Mouse (Mus musculus): ENCODE data around the gene Nexn.
"Not testable (repeated sequence)": the region's sequence is repeated elsewhere in the genome, so short reads cannot be mapped to it uniquely, and the experiment has no call there.

The Nexn gene

DNA sequence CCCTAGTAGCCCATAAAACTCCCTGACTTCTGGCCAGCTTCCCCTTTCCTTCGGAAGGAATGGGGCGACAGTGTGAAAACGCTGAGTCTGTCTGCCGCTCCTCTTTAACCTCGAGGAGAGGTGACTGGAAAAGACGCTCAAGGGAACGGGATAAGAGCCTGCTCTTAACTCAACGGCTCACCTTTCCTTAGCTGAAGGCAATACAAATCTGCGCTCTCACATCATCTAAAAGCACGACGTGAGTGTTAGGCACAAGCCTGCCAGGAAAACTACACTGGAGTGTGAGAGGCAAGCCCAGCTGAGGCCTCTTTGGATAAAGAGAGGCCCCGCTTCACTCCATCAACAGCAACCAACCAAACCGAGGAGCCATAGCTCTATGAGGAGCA lies at the start of gene Nexn:
Gene Nexn (minus strand): TSS at position 315 of the 386 bp plus-strand sequence.
- DNase-seq (ENCODE audit: low spot score): no peak

DNA sequence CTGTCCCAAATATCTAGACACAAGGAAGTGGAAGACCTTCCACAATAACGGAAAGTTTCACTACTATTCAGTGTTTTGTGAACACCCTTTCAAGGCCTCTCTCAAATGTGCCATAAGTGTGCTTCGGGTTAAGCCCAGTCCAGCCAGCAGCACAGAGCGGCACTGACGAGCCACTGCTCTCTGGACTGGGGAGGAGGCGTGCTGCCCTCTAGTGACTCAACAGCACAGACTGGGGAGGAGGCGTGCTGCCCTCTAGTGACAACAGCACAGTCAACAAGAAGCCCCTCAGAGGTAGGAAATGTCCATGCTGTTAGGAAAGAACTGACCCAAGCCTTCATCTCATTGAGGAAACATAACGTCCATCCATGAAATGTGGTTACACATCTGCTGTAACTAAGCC lies 49.5 kb upstream of the Nexn start:
- DNase-seq (ENCODE audit: low spot score): peak; percentile 84

GRCm38 (mm10) chr3:152314666-152315065 lies 48.5 kb upstream of the Nexn start:
- DNase-seq (ENCODE audit: low spot score): not testable (repeated sequence)

GRCm38 (mm10) chr3:152309250-152309645 lies 43.1 kb upstream of the Nexn start:
- no peak for DNase-seq (ENCODE audit: low spot score)

DNA sequence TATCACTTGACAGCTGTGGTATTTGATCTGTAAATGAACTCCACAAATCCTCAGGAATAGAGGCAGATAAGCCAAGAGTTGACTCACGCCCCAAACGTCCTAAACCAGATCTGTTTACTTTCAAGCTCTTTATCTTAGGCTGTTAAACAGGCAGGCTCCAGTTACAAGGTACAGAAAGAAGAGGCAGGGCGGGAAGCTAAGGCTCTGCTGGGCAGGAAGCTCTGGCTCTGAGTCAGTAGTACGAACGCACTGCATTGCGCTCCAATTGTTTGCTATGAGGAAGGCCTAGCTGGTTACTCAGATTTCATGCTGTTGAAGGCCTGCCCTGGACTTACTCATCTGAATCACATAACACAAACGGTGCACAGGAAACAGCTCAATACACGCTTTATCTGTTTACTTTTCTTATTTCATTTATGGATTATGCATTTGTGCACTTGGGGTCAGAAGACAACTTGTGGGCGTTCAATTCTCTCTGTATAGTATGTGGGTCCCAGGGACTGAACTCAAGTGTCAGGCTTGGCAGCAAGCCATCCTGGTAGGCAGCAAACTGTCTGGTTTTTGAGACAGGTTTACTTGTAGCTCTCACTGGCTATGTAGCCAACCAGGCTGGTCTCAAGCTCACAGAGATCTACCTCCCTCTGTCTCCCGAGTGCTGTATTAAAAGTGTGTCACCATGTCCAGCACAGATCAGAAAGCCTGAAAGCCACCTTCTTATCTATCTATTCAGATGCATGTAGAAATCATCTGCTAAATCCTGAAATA lies 42.5 kb upstream of the Nexn start:
- peak; percentile 22 for DNase-seq (ENCODE audit: low spot score)

DNA sequence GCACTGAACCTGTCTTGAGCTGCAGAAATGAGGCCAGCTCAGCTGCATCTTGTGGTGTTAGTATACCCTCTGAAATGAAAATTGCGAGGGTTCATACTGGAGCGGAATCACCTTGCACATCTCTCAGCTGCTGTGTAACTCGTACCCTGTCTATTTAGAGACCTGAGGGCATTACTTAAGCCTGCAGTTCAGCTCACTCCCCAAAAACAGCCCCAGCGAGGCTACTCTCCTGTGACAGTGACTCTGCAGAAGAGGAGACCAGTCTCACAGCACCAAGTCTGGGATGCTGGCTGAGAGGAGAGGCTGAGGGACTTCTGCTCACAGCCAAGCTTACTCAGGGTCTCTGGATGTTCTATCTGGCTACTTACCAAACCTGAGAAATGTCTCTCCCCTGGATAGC lies 39.8 kb upstream of the Nexn start:
- no peak for DNase-seq (ENCODE audit: low spot score)

GRCm38 (mm10) chr3:152305080-152305479 lies 38.9 kb upstream of the Nexn start:
- peak; percentile 8 for DNase-seq (ENCODE audit: low spot score)

GRCm38 (mm10) chr3:152304093-152304815 lies 38.1 kb upstream of the Nexn start:
- peak; percentile 7 for DNase-seq (ENCODE audit: low spot score)

DNA sequence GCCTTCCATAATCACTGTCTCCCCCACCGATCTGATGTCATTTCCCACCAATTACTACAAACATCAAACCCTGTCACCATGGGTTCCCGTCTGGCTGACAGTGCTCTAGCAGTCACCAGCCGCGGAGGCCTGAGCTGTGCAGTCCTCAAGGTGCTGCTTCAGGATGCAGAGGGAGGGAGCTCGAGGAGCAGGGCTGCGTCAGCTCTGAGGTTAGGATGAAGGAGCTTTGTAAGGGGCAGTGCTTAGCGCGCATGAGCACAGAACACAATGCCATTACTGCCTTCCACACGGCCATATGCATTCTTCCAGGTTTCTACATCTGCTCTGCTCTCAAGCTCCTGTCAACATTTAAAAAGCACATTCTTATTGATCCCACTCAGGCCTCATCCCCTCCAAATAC lies 36.8 kb upstream of the Nexn start:
- no peak for DNase-seq (ENCODE audit: low spot score)

DNA sequence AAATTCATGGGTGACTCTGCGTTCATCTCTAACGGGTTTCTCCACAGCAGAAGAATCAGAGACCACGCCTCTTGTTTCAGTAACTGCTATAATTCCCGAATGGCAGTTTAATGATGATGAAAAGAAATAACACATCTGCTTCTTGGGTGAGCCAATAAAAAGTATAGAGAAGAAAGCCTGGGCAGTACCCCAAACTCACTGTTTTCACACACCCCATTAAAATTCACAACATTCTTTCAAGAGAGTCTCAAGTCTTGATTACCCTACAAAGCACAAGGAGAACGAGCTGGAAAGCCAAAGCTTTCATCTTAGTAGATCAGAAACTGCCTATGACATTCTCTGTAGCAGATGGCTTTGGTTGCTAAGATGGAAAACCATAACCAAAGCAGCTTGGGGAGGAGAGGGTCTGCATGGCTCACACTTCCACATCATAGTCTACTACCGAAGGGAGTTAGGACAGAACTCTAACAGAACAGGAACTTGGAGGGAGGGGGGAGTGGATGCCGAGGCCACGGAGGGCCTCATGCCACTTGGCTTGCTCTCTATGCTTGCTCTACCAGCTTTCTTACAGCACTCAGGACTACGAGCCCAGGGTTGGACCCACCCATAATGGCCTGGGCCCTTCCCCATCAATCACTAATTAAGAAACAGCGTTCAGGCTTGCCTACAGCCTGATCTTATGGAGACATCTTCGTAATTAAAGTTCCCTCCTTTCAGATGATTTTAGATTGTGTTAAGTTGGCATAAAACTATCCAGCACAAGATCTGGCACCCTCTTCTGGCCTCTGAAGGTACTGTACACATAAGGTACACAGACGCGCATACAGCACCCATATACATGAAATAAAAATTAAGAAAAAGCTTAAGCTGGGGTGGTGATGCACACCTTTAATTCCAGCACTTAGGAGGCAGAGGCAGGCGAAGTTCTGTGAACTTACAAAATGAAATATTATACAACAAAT lies 34.5 kb upstream of the Nexn start:
- DNase-seq (ENCODE audit: low spot score): no peak

DNA sequence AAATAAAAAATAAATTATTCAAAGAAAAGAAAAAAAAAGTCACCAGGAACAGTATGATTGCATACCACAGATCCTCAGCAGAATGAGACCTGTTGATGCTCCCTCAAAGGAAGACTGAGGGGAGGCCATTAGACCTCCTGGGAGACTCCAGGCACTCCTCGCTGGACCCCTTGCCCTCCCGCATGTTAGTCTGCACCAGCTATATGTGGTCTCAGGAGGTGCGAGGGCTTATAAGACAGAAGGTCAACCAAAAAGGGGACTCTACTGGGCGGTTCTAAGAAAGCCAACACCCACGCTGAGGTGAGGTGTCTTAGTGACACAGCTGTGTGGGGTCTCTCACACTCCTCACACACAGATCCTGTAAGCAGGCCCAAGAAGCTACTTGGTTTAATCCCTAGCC lies 29.7 kb upstream of the Nexn start:
- no peak for DNase-seq (ENCODE audit: low spot score)

- DNase-seq (ENCODE audit: low spot score): no peak
Measured at GRCm38 (mm10) chr3:152294400-152294799, 28.2 kb upstream of the Nexn start.

DNA sequence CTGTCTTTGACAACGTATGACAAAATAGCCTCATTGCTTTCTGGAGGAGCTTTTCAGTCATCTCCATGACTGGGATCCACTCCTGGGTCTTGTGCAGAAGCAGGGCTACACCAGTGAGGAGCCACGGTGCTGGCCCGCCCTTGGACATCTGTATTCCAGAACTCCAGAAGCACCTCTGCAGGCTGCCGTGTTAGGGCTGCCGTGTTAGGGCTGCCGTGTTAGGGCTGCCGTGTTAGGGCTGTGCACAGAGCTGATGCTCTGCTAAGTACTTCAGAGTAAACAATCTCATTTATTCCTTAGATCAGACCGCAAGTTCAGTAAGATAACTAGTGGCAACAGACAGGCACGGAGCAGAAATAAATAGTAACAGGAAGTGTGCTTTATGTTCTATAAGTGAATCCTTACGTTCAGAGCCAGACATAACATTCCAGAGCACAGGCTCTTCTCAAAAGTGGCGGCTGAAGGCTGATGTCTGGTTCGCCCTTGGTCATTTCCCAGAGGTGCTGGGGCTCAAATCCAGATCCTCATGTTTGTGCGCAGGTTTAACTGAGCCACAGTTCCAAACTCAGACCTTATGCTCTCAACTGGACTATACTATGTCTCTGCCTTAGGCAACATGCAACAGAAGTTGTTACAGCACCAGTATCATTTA lies 27.5 kb upstream of the Nexn start:
- no peak for DNase-seq (ENCODE audit: low spot score)

DNA sequence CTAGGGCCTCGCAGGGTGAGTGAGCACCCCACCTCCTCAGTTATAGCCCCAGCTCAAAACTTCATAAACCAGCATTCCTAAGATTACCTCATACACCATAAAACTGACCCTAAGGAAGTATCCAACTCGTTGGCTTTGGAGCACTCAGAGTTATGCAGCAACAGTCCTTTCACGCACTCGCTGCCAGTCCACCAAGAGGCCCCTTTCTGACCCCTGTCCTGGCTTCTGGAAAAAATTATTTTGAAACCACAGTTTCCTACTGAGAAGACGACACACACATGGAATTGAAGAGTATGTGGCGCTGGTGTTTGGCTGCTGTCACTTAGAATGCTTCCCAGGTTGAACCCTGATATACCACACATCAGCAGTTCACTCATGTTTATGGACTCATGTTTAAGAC lies 25.7 kb upstream of the Nexn start:
- no peak for DNase-seq (ENCODE audit: low spot score)

DNA sequence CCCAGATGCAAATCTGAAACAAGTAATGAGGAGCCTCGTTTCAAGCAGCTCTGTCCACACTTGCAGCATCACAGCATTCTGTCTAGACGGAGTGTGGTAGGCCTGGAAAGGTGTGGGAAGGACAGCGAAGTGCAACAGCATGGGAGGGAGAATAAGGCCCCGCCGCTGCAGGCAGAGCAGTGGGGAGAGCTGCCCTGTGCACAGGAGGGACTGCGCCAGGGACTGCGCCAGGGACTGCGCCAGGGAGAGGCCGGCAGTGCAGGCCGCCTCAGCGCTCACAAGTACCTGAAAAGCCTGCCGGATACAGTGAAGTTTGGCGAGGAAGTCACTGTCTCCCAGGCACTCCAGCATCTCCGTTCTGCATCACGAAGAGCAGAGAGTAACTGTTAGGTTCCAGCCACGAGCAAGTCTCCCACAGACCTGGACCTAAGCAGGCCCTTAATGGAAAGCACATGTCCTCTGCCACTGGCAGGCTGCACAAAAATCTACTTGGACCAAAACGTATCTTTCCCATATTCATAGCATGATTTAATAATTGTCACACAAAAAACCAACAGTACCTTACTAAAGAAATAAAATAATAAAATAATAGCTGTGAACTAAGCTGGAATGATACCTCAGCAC lies 24.1 kb upstream of the Nexn start:
- DNase-seq (ENCODE audit: low spot score): no peak

DNA sequence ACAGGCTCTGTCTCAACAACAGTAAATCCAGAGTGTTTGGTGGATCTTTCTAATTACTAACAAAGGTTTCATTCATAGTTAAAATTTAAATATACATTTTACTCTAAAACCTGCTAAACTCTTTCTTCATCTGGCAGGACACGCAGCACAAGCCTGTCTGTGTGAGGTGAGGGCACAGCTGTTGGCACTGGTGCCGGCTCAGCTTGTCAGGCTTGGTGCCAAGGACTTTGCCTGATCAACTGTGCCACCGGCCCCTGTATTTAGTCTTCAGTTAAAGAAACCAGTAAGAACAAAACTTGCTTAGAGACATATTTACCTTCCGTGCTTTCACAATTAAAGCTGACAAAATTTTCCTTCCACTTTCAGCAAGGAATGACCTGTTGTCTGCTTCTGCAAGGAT lies 22.6 kb upstream of the Nexn start:
- DNase-seq (ENCODE audit: low spot score): peak; percentile 58

DNA sequence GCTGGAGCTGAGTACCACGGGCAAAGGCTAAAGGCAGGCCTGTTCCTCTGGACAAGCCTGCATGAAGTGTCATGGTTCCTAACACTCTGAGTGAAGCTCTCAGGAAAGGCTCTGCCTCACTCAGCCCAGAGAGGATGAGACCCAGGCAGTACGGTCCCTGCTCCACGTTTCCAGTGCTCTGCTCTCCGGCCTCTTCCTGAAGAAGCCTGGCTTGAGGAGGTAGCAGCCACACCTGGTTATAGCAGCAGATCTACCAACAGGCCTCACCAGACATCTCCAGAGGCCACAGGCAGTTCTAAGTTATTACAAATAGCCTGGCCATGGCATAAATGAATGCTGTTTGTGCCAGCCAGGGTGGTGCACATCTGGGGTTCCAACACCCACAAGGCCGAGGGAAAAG lies 22.1 kb upstream of the Nexn start:
- DNase-seq (ENCODE audit: low spot score): no peak

DNA sequence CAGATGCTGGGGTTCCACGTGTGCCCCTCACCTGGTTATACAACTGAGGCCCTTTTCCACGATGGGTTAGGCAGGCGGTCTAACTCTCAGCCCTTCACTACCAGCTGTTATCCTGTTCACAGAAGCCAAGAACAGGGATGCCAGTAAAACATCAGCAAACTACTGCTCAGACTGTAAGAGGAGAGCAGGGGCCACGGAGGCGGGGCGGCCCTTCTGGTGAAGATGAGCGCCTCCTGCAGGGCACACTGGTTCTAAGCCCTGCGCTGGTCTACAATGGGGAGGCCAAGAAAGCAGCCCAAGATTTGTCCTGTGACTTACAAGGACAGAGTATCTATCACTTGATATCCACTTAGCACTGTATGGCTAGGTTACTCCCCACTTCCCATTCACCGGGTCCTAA lies 21.7 kb upstream of the Nexn start:
- no peak for DNase-seq (ENCODE audit: low spot score)

DNA sequence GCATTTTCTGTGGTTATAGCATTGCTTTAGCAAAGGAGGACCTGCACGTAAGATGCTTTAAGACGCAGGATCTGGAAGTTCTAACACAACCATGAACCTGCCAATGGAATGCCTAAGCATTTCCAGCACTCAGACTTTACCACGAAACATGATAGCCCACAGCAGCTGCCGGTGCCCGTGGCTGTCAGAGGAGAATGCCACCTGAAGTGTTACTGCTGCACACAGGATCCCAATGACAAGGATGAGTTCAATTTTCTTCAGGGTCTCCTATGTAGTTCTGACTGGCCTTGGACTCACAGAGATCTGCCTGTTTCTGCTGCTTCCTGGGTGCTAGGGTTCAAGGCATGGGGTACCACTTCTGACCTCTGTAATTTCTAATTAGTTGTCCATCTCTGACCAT lies 18.6 kb upstream of the Nexn start:
- DNase-seq (ENCODE audit: low spot score): no peak

GRCm38 (mm10) chr3:152284306-152284705 lies 18.2 kb upstream of the Nexn start:
- no peak for DNase-seq (ENCODE audit: low spot score)

DNA sequence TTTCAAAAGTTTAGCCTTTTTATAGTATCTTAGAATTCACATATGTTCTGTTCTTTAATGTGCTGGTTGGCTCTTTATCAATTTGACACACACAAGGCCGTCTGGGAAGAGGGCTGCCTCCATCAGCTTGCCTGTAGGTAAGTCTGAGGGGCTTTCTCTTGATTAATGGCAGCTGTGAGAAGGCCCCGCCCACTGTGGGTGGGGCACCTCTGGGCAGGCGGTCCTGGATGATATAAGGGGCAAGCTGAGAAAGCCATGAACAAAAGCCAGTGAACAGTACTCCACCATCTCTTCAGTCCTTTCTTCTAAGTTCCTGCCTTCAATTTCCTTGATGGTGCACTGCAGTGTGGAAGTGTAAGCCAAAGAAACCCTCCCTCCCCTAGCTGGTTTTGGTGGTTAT lies 16.0 kb upstream of the Nexn start:
- DNase-seq (ENCODE audit: low spot score): no peak

GRCm38 (mm10) chr3:152278431-152278830 lies 12.3 kb upstream of the Nexn start:
- DNase-seq (ENCODE audit: low spot score): no peak
